Mouse (Mus musculus): ENCODE results near the gene Acox3.

Acox3 gene

DNA sequence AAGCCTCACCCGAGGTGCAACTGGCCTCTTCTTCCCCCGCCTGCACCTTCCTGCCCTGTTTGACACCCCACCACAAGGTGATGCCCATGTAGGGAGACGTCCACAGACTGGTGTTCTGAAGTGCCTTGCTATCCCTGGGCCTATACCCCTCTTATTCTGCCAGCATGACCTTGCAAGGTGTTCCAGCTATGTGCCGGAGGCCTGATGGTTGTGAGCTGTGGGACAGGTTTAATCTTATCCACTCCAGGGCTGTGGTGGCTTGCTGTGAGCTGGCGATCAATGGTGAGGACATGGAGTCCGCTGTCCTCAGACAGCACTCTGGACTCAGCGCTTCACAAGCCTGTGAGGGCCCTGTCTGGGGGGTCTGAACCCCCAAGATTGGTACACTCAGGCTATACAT, 27.5 kb downstream of the Acox3 start:
- DNase-seq (ENCODE audit: low spot score in 2 of 2): no peak

DNA sequence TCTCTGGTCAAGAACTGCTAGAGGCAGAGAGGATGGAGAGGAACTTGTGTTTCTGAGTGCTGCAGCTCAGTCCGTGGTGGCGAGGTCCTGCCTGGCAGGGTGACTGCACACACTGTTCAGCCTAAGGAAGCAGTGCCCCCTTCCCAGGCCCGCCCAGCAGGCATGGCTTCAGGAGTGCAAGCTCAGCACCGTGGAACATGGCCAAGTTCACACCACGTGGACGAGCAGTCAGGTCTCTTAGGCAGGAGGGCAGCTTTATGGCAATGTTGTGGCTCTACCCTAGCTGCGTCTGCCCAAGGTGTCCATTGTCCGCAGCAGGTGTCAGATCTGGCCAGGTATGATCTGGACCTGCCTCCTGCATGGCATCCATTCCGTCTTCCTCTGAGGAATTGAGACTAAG, 28.3 kb downstream of the Acox3 start:
- DNase-seq (ENCODE audit: low spot score in 2 of 2): no peak

- DNase-seq (ENCODE audit: low spot score in 2 of 2): no peak
Observed at GRCm38 (mm10) chr5:35611900-35612299, 29.1 kb downstream of the Acox3 start.

- no peak for DNase-seq (ENCODE audit: low spot score in 2 of 2)
Observed at GRCm38 (mm10) chr5:35612722-35613121, 29.9 kb downstream of the Acox3 start.

DNA sequence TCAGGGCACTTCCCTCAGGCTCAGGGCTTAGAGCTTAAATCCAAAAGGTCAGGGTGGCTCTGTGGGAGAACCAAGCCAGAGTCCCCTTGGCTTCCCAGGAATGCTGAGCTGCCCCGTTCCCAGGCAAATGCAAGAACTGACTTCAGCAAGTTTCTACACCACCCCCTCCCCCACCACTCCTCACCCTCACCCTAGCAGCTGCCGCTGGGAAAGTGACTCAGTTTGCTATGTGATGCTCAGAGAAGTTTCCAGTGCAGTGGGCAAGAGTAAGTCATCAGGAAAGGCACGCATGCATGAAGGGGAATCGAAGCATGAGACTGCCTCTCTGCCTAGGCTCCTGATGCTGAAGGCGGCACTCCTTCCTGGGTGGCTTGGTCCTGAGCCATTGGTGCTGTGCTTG, 34.1 kb downstream of the Acox3 start:
- no peak for DNase-seq (ENCODE audit: low spot score in 2 of 2)

GRCm38 (mm10) chr5:35621114-35621513, 38.3 kb downstream of the Acox3 start:
- no peak for DNase-seq (ENCODE audit: low spot score in 2 of 2)

DNA sequence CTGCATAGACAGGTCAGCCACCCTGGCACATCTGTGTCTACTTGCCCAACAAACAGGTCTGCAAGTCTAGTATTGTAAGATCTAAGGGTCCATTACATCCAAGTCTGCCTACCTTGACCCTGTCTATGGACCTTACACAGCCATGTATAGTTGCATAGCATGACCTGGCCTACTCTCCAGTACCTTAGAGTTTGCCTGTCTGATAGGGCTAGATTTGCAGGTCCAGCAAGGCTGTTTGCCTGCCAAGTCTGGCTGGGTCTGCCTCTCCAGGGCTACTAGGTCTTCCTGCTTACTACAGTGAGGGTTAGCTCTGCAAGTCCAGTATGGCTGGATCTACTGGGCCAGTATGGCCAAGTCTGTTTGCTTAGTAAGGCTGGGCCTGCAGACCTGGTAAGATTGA, 41.0 kb downstream of the Acox3 start:
- no peak for DNase-seq (ENCODE audit: low spot score in 2 of 2)

- DNase-seq (ENCODE audit: low spot score in 2 of 2): no peak
Observed at GRCm38 (mm10) chr5:35624751-35625239, 42.0 kb downstream of the Acox3 start.

DNA sequence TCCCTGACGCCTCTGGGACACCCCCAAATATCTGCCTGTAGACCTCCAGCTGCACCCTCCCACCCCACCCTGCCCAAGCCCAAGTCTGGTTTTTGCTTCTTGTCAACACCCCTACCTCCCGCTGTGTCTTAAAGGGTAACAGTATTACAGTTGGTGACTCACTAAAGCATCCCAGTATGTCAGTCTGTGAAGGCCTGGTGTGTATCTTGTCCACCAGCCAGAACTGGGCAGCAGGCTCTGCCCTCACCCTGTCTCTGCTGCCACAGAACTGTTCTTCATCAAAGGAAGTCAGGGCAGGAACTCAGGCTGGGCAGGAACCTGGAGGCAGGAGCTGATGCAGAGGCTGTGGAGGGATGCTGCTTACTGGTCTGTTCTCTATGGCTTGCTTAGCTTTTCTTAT, 43.6 kb downstream of the Acox3 start:
- DNase-seq (ENCODE audit: low spot score in 2 of 2): no peak

- DNase-seq (ENCODE audit: low spot score in 2 of 2): no peak
Observed at GRCm38 (mm10) chr5:35627307-35627840, 44.5 kb downstream of the Acox3 start.

GRCm38 (mm10) chr5:35628685-35629084, 45.8 kb downstream of the Acox3 start:
- DNase-seq (ENCODE audit: low spot score in 2 of 2): no peak

DNA sequence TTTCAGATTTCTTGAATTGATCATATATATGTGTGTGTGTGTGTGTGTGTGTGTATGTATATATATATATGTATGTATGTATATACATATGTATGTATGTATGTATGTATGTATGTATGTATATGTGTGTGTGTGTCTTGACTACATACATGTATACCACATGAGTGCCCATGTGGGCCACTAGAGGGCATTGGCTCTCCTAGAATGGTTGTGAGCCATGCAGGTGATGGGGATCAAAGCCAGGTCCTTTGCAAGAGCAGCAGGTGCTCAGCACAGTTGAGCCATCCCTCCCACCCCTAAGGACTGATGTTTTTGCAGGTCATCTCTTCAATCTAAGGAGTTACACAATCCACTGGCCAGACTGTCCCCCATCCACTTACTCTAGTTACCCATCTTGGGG, 46.5 kb downstream of the Acox3 start:
- no peak for DNase-seq (ENCODE audit: low spot score in 2 of 2)

- DNase-seq (ENCODE audit: low spot score in 2 of 2): no peak
Observed at GRCm38 (mm10) chr5:35630706-35631105, 47.9 kb downstream of the Acox3 start.

DNA sequence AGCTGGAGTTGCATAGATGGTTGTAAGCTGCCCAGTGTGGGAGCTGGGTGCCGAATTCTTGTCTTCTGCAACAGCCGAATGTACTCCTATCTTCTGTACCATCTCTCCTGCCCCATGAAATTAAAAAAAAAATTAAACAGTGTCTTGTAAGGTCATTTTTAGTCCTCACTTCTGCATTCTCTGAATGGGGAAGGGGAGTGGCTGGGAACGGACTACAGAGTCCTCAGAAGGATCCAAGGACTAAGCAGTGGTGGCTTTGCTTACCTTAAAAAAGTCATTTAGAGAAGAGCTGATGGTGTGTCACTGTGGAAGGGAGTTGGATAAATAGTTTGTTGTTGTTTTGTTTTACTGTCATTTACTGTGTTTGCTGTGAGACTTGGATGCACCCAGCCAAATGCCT, 48.4 kb downstream of the Acox3 start:
- DNase-seq (ENCODE audit: low spot score in 2 of 2): no peak

GRCm38 (mm10) chr5:35631755-35632154, 48.9 kb downstream of the Acox3 start:
- DNase-seq (ENCODE audit: low spot score in 2 of 2): no peak

GRCm38 (mm10) chr5:35632841-35633240, 50.0 kb downstream of the Acox3 start:
- no peak for DNase-seq (ENCODE audit: low spot score in 2 of 2)

DNA sequence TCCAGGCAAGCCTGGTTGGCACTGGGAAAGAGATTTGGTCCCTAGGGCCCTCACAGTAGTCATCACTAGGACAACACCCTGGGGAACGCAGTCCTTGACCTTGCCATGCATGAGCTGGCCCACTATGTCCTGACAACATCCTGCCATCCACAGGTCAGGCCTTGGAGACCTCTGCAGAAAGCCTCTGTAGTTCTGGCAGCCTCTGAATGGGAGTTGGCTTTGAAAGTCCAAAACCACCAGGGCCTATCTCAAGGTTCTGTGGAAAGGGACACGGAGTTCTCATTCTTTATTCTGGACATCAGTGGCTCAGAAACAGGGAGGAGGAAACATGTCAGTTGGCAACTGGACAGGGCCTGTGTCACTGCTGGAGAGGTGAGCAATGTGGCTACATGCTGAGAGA, 53.2 kb downstream of the Acox3 start:
- no peak for DNase-seq (ENCODE audit: low spot score in 2 of 2)

DNA sequence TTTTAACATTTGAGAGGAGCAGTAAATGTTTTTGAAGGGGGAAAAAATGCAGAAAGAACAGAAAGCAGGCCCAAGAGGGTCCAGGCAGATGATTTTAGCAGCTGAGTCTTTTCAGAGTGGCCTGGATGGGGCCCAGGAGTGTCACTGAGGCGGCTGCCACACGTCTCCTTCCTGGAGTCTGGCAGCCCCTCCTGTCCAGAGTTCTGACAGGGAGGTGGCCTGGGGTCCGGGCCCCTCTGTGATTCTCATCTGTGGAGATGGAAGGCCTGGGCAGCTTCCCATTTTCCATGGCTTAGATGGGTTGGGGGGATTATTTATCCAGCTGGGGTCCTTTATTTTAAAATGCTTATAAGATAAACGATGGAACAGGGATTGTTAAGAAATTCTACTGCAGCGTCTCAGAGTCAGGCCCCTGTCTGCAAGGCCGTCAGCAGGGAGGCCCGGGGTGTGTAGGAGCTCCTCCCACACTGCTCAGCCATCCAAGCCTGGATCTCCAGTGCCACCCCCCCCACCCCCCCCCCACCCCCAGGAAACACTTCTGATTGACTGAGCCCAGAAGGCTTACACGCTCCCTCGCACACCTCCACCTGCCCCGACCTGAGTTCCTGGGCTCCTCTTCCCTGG, 59.2 kb downstream of the Acox3 start:
- DNase-seq (ENCODE audit: low spot score in 2 of 2): no peak

GRCm38 (mm10) chr5:35643401-35644048, 60.7 kb downstream of the Acox3 start:
- no peak for DNase-seq (ENCODE audit: low spot score in 2 of 2)

- DNase-seq (ENCODE audit: low spot score in 2 of 2): no peak
Observed at GRCm38 (mm10) chr5:35644082-35644481, 61.2 kb downstream of the Acox3 start.

GRCm38 (mm10) chr5:35645938-35646493, 63.2 kb downstream of the Acox3 start:
- DNase-seq (ENCODE audit: low spot score in 2 of 2): no peak

- DNase-seq (ENCODE audit: low spot score in 2 of 2): no peak
Observed at GRCm38 (mm10) chr5:35646927-35647326, 64.1 kb downstream of the Acox3 start.

- no peak for DNase-seq (ENCODE audit: low spot score in 2 of 2)
Observed at GRCm38 (mm10) chr5:35647562-35647961, 64.7 kb downstream of the Acox3 start.
